Mouse (Mus musculus): ENCODE data around the gene Svbp.
A peak's percentile ranks its signal among the peaks of the same experiment; 100 is the strongest.

Svbp gene

GRCm38 (mm10) chr4:119194909-119195581 is at the start of gene Svbp:
Svbp (plus strand) TSS chr4:119195306.
- H3K27me3 ChIP-seq (ENCODE audit: control insufficient read depth, insufficient read depth, low read length, poor library complexity, severe bottlenecking): no peaks in the 10 kb centered on the region
- H3K36me3 ChIP-seq (ENCODE audit: control insufficient read depth, insufficient read depth, low read length, poor library complexity, severe bottlenecking): no peaks in the 10 kb centered on the region; the same call in 1 of the 2 replicates
- DNase-seq (ENCODE audit: low read depth, low spot score): peak; percentile 91

- no peaks in the 10 kb centered on the region for H3K27me3 ChIP-seq (ENCODE audit: control insufficient read depth, insufficient read depth, low read length, poor library complexity, severe bottlenecking)
- no peak for DNase-seq (ENCODE audit: low read depth, low spot score)
- H3K36me3 ChIP-seq (ENCODE audit: control insufficient read depth, insufficient read depth, low read length, poor library complexity, severe bottlenecking): no peaks in the 10 kb centered on the region
These were observed 48.3 kb upstream of the Svbp start for GRCm38 (mm10) chr4:119146816-119147215.

GRCm38 (mm10) chr4:119147347-119147746 is 47.8 kb upstream of the Svbp start:
- no peak for DNase-seq (ENCODE audit: low read depth, low spot score)
- Histone ChIP-seq H3K36me3 (ENCODE audit: control insufficient read depth, insufficient read depth, low read length, poor library complexity, severe bottlenecking) (no peaks in the 10 kb centered on the region), H3K27me3 (ENCODE audit: control insufficient read depth, insufficient read depth, low read length, poor library complexity, severe bottlenecking) (no peaks in the 10 kb centered on the region)

- H3K27me3 ChIP-seq (ENCODE audit: control insufficient read depth, insufficient read depth, low read length, poor library complexity, severe bottlenecking): no peaks in the 10 kb centered on the region
- H3K36me3 ChIP-seq (ENCODE audit: control insufficient read depth, insufficient read depth, low read length, poor library complexity, severe bottlenecking): no peaks in the 10 kb centered on the region
- DNase-seq (ENCODE audit: low read depth, low spot score): no peak
These were observed 46.4 kb upstream of the Svbp start for GRCm38 (mm10) chr4:119148741-119149140.

- peak; percentile 79 for DNase-seq (ENCODE audit: low read depth, low spot score)
- no peaks in the 10 kb centered on the region for H3K36me3 ChIP-seq (ENCODE audit: control insufficient read depth, insufficient read depth, low read length, poor library complexity, severe bottlenecking)
- H3K27me3 ChIP-seq (ENCODE audit: control insufficient read depth, insufficient read depth, low read length, poor library complexity, severe bottlenecking): no peaks in the 10 kb centered on the region
These were observed 37.9 kb upstream of the Svbp start for GRCm38 (mm10) chr4:119157186-119157585.

- Histone ChIP-seq H3K36me3 (ENCODE audit: control insufficient read depth, insufficient read depth, low read length, poor library complexity, severe bottlenecking) (no peaks in the 10 kb centered on the region), H3K27me3 (ENCODE audit: control insufficient read depth, insufficient read depth, low read length, poor library complexity, severe bottlenecking) (no peaks in the 10 kb centered on the region)
- no peak for DNase-seq (ENCODE audit: low read depth, low spot score)
These were observed 37.2 kb upstream of the Svbp start for GRCm38 (mm10) chr4:119157891-119158290.

GRCm38 (mm10) chr4:119161358-119161757 is 33.7 kb upstream of the Svbp start:
- no peaks in the 10 kb centered on the region for H3K36me3 ChIP-seq (ENCODE audit: control insufficient read depth, insufficient read depth, low read length, poor library complexity, severe bottlenecking)
- no peak for DNase-seq (ENCODE audit: low read depth, low spot score)
- H3K27me3 ChIP-seq (ENCODE audit: control insufficient read depth, insufficient read depth, low read length, poor library complexity, severe bottlenecking): no peaks in the 10 kb centered on the region

- Histone ChIP-seq H3K27me3 (ENCODE audit: control insufficient read depth, insufficient read depth, low read length, poor library complexity, severe bottlenecking) (no peaks in the 10 kb centered on the region), H3K36me3 (ENCODE audit: control insufficient read depth, insufficient read depth, low read length, poor library complexity, severe bottlenecking) (no peaks in the 10 kb centered on the region)
- no peak for DNase-seq (ENCODE audit: low read depth, low spot score)
These were observed 32.1 kb upstream of the Svbp start for GRCm38 (mm10) chr4:119162990-119163389.

- no peak for DNase-seq (ENCODE audit: low read depth, low spot score)
- Histone ChIP-seq H3K36me3 (ENCODE audit: control insufficient read depth, insufficient read depth, low read length, poor library complexity, severe bottlenecking) (no peaks in the 10 kb centered on the region; the same call in 1 of the 2 replicates), H3K27me3 (ENCODE audit: control insufficient read depth, insufficient read depth, low read length, poor library complexity, severe bottlenecking) (no peaks in the 10 kb centered on the region)
These were observed 29.2 kb upstream of the Svbp start for GRCm38 (mm10) chr4:119165916-119166315.

GRCm38 (mm10) chr4:119167068-119167467 is 28.0 kb upstream of the Svbp start:
- no peak for DNase-seq (ENCODE audit: low read depth, low spot score)
- Histone ChIP-seq H3K36me3 (ENCODE audit: control insufficient read depth, insufficient read depth, low read length, poor library complexity, severe bottlenecking) (no peaks in the 10 kb centered on the region; the same call in 1 of the 2 replicates), H3K27me3 (ENCODE audit: control insufficient read depth, insufficient read depth, low read length, poor library complexity, severe bottlenecking) (no peaks in the 10 kb centered on the region)

- H3K36me3 ChIP-seq (ENCODE audit: control insufficient read depth, insufficient read depth, low read length, poor library complexity, severe bottlenecking): no peaks in the 10 kb centered on the region; the same call in 1 of the 2 replicates
- no peaks in the 10 kb centered on the region for H3K27me3 ChIP-seq (ENCODE audit: control insufficient read depth, insufficient read depth, low read length, poor library complexity, severe bottlenecking)
- DNase-seq (ENCODE audit: low read depth, low spot score): peak; percentile 95
These were observed 27.4 kb upstream of the Svbp start for GRCm38 (mm10) chr4:119167663-119168062.

GRCm38 (mm10) chr4:119172919-119173650 is 22.0 kb upstream of the Svbp start:
- DNase-seq (ENCODE audit: low read depth, low spot score): peak; percentile 29
- no peaks in the 10 kb centered on the region for H3K27me3 ChIP-seq (ENCODE audit: control insufficient read depth, insufficient read depth, low read length, poor library complexity, severe bottlenecking)
- no peaks in the 10 kb centered on the region; the same call in 1 of the 2 replicates for H3K36me3 ChIP-seq (ENCODE audit: control insufficient read depth, insufficient read depth, low read length, poor library complexity, severe bottlenecking)

- DNase-seq (ENCODE audit: low read depth, low spot score): peak; percentile 97
- no peaks in the 10 kb centered on the region; the same call in 1 of the 2 replicates for H3K36me3 ChIP-seq (ENCODE audit: control insufficient read depth, insufficient read depth, low read length, poor library complexity, severe bottlenecking)
- H3K27me3 ChIP-seq (ENCODE audit: control insufficient read depth, insufficient read depth, low read length, poor library complexity, severe bottlenecking): no peaks in the 10 kb centered on the region
These were observed 21.2 kb upstream of the Svbp start, which contains the start of gene Zfp691 for GRCm38 (mm10) chr4:119173851-119174453. Zfp691 (minus strand) TSS chr4:119174195.

- DNase-seq (ENCODE audit: low read depth, low spot score): no peak
- H3K36me3 ChIP-seq (ENCODE audit: control insufficient read depth, insufficient read depth, low read length, poor library complexity, severe bottlenecking): no peaks in the 10 kb centered on the region
- H3K27me3 ChIP-seq (ENCODE audit: control insufficient read depth, insufficient read depth, low read length, poor library complexity, severe bottlenecking): no peaks in the 10 kb centered on the region
These were observed 17.4 kb upstream of the Svbp start for GRCm38 (mm10) chr4:119177702-119178101.

GRCm38 (mm10) chr4:119178331-119178730 is 16.8 kb upstream of the Svbp start:
- Histone ChIP-seq H3K36me3 (ENCODE audit: control insufficient read depth, insufficient read depth, low read length, poor library complexity, severe bottlenecking) (no peaks in the 10 kb centered on the region), H3K27me3 (ENCODE audit: control insufficient read depth, insufficient read depth, low read length, poor library complexity, severe bottlenecking) (no peaks in the 10 kb centered on the region)
- no peak for DNase-seq (ENCODE audit: low read depth, low spot score)

Data from splenic B cell, adult 2 months (primary cell).